ENCODE assay signal across 8 mouse cellular contexts in genomic region chr6:86085518-86085917, GRCm38 (mm10). TPM values are rescaled to one million over a fixed set of nuclear protein-coding genes. Genes with fewer than 3 reads are reported as not detected.
DNase-seq lines count a peak whose midpoint lies in the region; ATAC-seq and TF ChIP-seq lines count a peak whose summit lies in the region.

No protein-coding gene starts in this region.

- DNase-seq in gastrocnemius, adult 18-20 months (ENCODE audit: low spot score) = peak; percentile 14
- DNase-seq in gastrocnemius, postnatal 25 days = no peak
- DNase-seq in 3T3-L1 (ENCODE audit: low read depth, low spot score) = peak; percentile 85
- DNase-seq in adrenal gland, adult 18-20 months (ENCODE audit: low spot score in 2 of 2) = peak; percentile 63 to 67
- peak; percentile 77 to 81 for DNase-seq in kidney, postnatal 4 days
- peak; percentile 3 for DNase-seq in thymus, postnatal 0 days (ENCODE audit: low spot score)

- ATAC-seq in midbrain, embryonic 16.5 days = 0 out of 2 replicates have a peak, but pooled peaks have one; percentile 34

- H3K9ac ChIP-seq in midbrain, embryonic 16.5 days (ENCODE audit: low read depth, low read length) = no peak overlapping the region

- H3K27ac ChIP-seq in cortical plate, adult 2 months (ENCODE audit: insufficient read depth, low read length) = no peak overlapping the region
- H3K27ac ChIP-seq in midbrain, embryonic 16.5 days (ENCODE audit: low read length) = no peak overlapping the region

- H3K4me1 ChIP-seq in cortical plate, adult 2 months (ENCODE audit: control insufficient read depth, insufficient read depth, low read length) = peaks cover 10% of the 10 kb centered on the region
- H3K4me1 ChIP-seq in midbrain, embryonic 16.5 days (ENCODE audit: control insufficient read depth, insufficient read depth, low read length) = peaks cover 8% of the 10 kb centered on the region

- TF ChIP-seq CTCF in cortical plate, adult 2 months (IDR thresholded peaks at IDR 0.05; ENCODE audit: extremely low read depth, insufficient read depth, low read length) = peak; percentile 74

- no peak for TF ChIP-seq POLR2A in cortical plate, adult 2 months (IDR thresholded peaks at IDR 0.05; ENCODE audit: extremely low read depth, insufficient read depth, low read length)

- 0 out of 2 replicates have a peak, but pooled peaks cover 8% of the 10 kb centered on the region for H3K36me3 ChIP-seq in midbrain, embryonic 16.5 days (ENCODE audit: control insufficient read depth, insufficient read depth, low read length)

- H3K4me3 ChIP-seq in cortical plate, adult 2 months (ENCODE audit: insufficient read depth, low read length) = no peak overlapping the region
- no peak overlapping the region for H3K4me3 ChIP-seq in midbrain, embryonic 16.5 days (ENCODE audit: low read depth, low read length)

- no peaks in the 10 kb centered on the region for H3K27me3 ChIP-seq in midbrain, embryonic 16.5 days (ENCODE audit: control insufficient read depth, insufficient read depth, low read depth, low read length)

- H3K9me3 ChIP-seq in midbrain, embryonic 16.5 days (replicated peaks; ENCODE audit: control insufficient read depth, low read length, poor library complexity, severe bottlenecking) = no peaks in the 10 kb centered on the region

- no peak overlapping the region for H3K4me2 ChIP-seq in midbrain, embryonic 16.5 days (ENCODE audit: low read length)

- WGBS in midbrain, embryonic 16.5 days = 61% methylated on average over 6 of the region's 6 CpGs

RNA-seq across cellular contexts. Expression of gene Add2, which starts 57.0 kb away (rescaled TPM):
- total RNA-seq in gastrocnemius, adult 18-20 months (2021) = not detected
- total RNA-seq in gastrocnemius, postnatal 25 days (2021) = under 1 TPM; 0.10 to 0.13 TPM
- under 1 TPM; 0.80 to 0.90 TPM for total RNA-seq in adrenal gland, adult 18-20 months (2021)
- polyA plus RNA-seq in cortical plate, adult 2 months (2012; rRNA removed) = 121 and 124 TPM in 2 replicates
- polyA plus RNA-seq in midbrain, embryonic 16.5 days (2015; fragmentation: Nextera tagmentation; extraction: Ambion mirVana) = 166 and 197 TPM in 2 replicates
- polyA plus RNA-seq in thymus, postnatal 0 days (2015; fragmentation: Nextera tagmentation; extraction: Ambion mirVana) = 0.05 and 0.18 TPM in 2 replicates
